8 mouse cellular contexts compared by ENCODE assay signal in genomic region chr9:34488700-34489315, GRCm38 (mm10). TPM values are rescaled to one million over a fixed set of nuclear protein-coding genes. Genes with fewer than 3 reads are reported as not detected.
A peak's percentile ranks its signal among the peaks of the same experiment; 100 is the strongest.
DNase-seq lines count a peak whose midpoint lies in the region; ATAC-seq lines count a peak whose summit lies in the region.

No protein-coding gene starts in this region.

- no peak overlapping the region for H3K27ac ChIP-seq in intestine, embryonic 16.5 days (ENCODE audit: low read length)
- H3K27ac ChIP-seq in midbrain, embryonic 10.5 days (replicated peaks), result peak overlapping the region; percentile 70
- H3K27ac ChIP-seq in stomach, embryonic 14.5 days (ENCODE audit: low read length), result no peak overlapping the region

- no peaks in the 10 kb centered on the region for H3K9me3 ChIP-seq in intestine, embryonic 16.5 days (ENCODE audit: control insufficient read depth, low read length)
- no peaks in the 10 kb centered on the region for H3K9me3 ChIP-seq in midbrain, embryonic 10.5 days (replicated peaks)
- no peaks in the 10 kb centered on the region for H3K9me3 ChIP-seq in stomach, embryonic 14.5 days (ENCODE audit: control insufficient read depth, low read depth, low read length)

- ATAC-seq in granulocyte monocyte progenitor cell, adult 5-6 weeks (replicated peaks; ENCODE audit: poor library complexity, severe bottlenecking), result peak; percentile 74
- ATAC-seq in intestine, embryonic 16.5 days, result peak; percentile 66
- no peak for ATAC-seq in stomach, embryonic 14.5 days (ENCODE audit: insufficient number of reproducible peaks, insufficient read depth, low FRiP score, low read depth)

- intact Hi-C loops in left cerebral cortex, postnatal 25 days (cut with DNase I), result loop anchor here (5.0 to 10.0 kb wide), 2 partner anchors 77 to 664 kb away; no protein-coding TSS in a partner anchor

- H3K4me2 ChIP-seq in intestine, embryonic 16.5 days (ENCODE audit: low read depth, low read length), result peak overlapping the region; percentile 91
- peak overlapping the region; percentile 71 for H3K4me2 ChIP-seq in stomach, embryonic 14.5 days (replicated peaks; ENCODE audit: low read depth, low read length)

- H3K4me1 ChIP-seq in intestine, embryonic 16.5 days (ENCODE audit: control insufficient read depth, insufficient read depth, low read length), result peaks cover 12% of the 10 kb centered on the region; the same call in 1 of the 2 replicates
- peaks cover 45% of the 10 kb centered on the region for H3K4me1 ChIP-seq in midbrain, embryonic 10.5 days
- no peaks in the 10 kb centered on the region for H3K4me1 ChIP-seq in stomach, embryonic 14.5 days (ENCODE audit: control insufficient read depth, insufficient read depth, low read length)

- H3K36me3 ChIP-seq in intestine, embryonic 16.5 days (ENCODE audit: control insufficient read depth, insufficient read depth, low read length), result no peaks in the 10 kb centered on the region
- H3K36me3 ChIP-seq in midbrain, embryonic 10.5 days, result no peaks in the 10 kb centered on the region
- no peaks in the 10 kb centered on the region for H3K36me3 ChIP-seq in stomach, embryonic 14.5 days (ENCODE audit: control insufficient read depth, insufficient read depth, low read length)

- H3K27me3 ChIP-seq in intestine, embryonic 16.5 days (replicated peaks; ENCODE audit: control insufficient read depth, insufficient read depth, low read length), result peaks cover 23% of the 10 kb centered on the region
- peaks cover 95% of the 10 kb centered on the region for H3K27me3 ChIP-seq in midbrain, embryonic 10.5 days (ENCODE audit: low read depth, poor library complexity, severe bottlenecking)
- peaks cover 14% of the 10 kb centered on the region; the same call in 1 of the 2 replicates for H3K27me3 ChIP-seq in stomach, embryonic 14.5 days (ENCODE audit: control insufficient read depth, insufficient read depth, low read length)

- under 1% methylated on average over 53 of the region's 53 CpGs for WGBS in intestine, embryonic 16.5 days
- WGBS in midbrain, embryonic 10.5 days, result under 1% methylated on average over 53 of the region's 53 CpGs
- under 1% methylated on average over 52 of the region's 53 CpGs for WGBS in stomach, embryonic 14.5 days

- peak overlapping the region; percentile 61 for H3K9ac ChIP-seq in intestine, embryonic 16.5 days (ENCODE audit: low read depth, low read length)
- H3K9ac ChIP-seq in stomach, embryonic 14.5 days (replicated peaks; ENCODE audit: low read depth, low read length), result peak overlapping the region; percentile 36; the same call in 1 of the 2 replicates

- peak overlapping the region; percentile 63 for H3K4me3 ChIP-seq in intestine, embryonic 16.5 days (ENCODE audit: low read length)
- H3K4me3 ChIP-seq in midbrain, embryonic 10.5 days, result peak overlapping the region; percentile 64
- H3K4me3 ChIP-seq in stomach, embryonic 14.5 days (ENCODE audit: low read depth, low read length), result peak overlapping the region; percentile 52

- DNase-seq in adrenal gland, postnatal 25 days, result peak; percentile 48
- DNase-seq in embryo, embryonic 9.5 days (ENCODE audit: extremely low spot score), result peak; percentile 75
- peak; percentile 81 to 87 for DNase-seq in left cerebral cortex, postnatal 25 days (ENCODE audit: low spot score in 2 of 2)
- peak; percentile 81 for DNase-seq in midbrain, embryonic 10.5 days (ENCODE audit: low spot score)
- DNase-seq in T-cell, adult 2 months (ENCODE audit: low spot score), result no peak

RNA-seq across cellular contexts. Expression of gene Kirrel3, which starts 3.1 kb away (rescaled TPM):
- total RNA-seq in adrenal gland, postnatal 25 days (2021), result 0.52 and 0.76 TPM in 2 replicates
- total RNA-seq in granulocyte monocyte progenitor cell, adult 5-6 weeks (2014; fragmentation: Nextera tagmentation), result not detected in 2 replicates
- not detected in 2 replicates for total RNA-seq in granulocyte monocyte progenitor cell, adult 5-6 weeks (2017)
- 1.7 and 1.8 TPM in 2 replicates for polyA plus RNA-seq in intestine, embryonic 16.5 days (2015; fragmentation: Nextera tagmentation; extraction: Ambion mirVana)
- total RNA-seq in left cerebral cortex, postnatal 25 days (2021), result 10 to 100 TPM; 66.3 to 71.9 TPM
- 4.0 and 5.5 TPM in 2 replicates for polyA plus RNA-seq in midbrain, embryonic 10.5 days (2016; fragmentation: Nextera tagmentation; extraction: Ambion mirVana)
- 6.0 and 6.3 TPM in 2 replicates for polyA plus RNA-seq in stomach, embryonic 14.5 days (2014; fragmentation: Nextera tagmentation; extraction: Ambion mirVana)

Comparison
In these comparisons a context has a peak if more than half of its experiments do, and no peak if none do; other contexts are left out.
1. RNA of gene Kirrel3, which starts 3.1 kb away (total RNA-seq): 66.3 to 71.9 TPM in left cerebral cortex, postnatal 25 days; 0.52 to 0.76 TPM in adrenal gland, postnatal 25 days and not detected in granulocyte monocyte progenitor cell, adult 5-6 weeks; every median in the first group is over 10 times any median in the second.
2. Peak in every context shown above with its lines, with median percentiles within 50 percentile points of each other: H3K4me3 ChIP-seq.